Mouse (Mus musculus) right cerebral cortex, adult 2 months (tissue): ENCODE measurements around the gene Oas1c.
"Not testable (repeated sequence)": the region's sequence is repeated elsewhere in the genome, so short reads cannot be mapped to it uniquely, and the experiment has no call there.

Experiments
- DNase-seq, 2 experiments: peaks; one replicate each; pipeline ENCODE4 v3.0.0; 2021 to 2022; ENCODE audit warnings: low spot score in 2 of 2

The Oas1c gene

DNA sequence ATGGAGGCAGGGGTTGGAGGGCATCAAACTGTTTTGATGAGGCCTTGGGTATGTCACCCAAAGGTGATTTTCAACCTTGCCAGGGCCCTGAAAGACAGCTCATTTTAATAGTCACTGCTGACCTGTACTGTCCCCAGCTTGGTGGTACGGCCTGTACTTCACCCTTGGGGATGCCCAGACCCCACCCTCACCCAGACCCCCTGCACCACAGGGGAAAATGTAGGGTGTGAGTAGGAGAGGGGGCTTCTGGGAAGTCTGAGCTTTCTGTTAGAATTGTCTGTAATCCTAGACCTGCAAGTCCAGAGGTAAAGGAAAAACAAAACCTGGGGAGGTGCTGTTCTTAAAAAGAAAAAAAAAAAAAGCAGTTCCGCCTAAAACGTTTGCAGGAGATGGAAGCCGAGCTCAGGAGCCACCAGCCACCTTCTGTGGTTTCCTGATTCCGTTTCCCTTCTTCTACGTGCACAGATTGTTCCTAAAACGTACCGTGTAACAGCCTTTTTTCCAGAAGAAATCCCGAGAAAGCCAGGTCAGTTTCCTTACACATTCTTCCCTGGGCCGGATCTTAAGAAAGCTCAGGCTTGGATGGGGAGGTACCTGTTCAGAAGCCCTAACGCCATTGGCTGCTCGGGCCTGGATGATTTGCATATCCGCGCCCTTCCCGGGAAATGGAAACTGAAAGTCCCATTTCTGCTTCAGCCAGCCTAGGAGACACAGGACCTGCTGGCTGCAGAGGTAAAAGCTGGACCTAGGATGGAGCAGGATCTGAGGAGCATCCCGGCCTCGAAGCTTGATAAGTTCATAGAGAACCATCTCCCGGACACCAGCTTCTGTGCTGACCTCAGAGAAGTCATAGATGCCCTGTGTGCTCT lies at the start of gene Oas1c:
Oas1c (minus strand) TSS at position 564 of the 869 bp plus-strand sequence.
- peak; percentile 76 to 79 for DNase-seq

DNA sequence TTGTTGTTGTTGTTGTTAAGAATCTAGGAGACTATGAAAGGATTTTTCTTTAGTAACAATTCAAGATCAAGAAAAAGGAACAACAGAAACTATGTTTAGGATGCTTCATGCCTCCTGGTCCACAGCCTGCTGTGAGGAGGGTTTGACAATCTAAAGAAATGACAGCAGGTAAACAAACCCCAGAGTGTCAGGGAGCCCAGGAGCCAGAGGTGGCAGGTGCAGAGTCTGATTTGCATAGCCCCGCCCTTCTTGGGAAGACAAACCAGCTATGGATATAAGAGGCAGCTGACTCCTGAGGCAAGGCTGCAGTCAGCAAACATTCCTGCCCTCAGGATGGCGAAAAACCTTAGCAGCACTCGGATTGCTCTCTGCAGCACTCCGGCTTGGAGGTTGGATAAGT lies 48.8 kb upstream of the Oas1c start, which contains the start of gene Oas1h:
Oas1h (plus strand) TSS at position 301 of the 400 bp plus-strand sequence.
- no peak for DNase-seq

- peak in 1 of 2 experiments; percentile 11 for DNase-seq
These were observed 46.9 kb upstream of the Oas1c start for GRCm38 (mm10) chr5:120859241-120859640.

- DNase-seq: peak; percentile 27 to 33
These were observed 37.4 kb upstream of the Oas1c start for GRCm38 (mm10) chr5:120849601-120850136.

DNA sequence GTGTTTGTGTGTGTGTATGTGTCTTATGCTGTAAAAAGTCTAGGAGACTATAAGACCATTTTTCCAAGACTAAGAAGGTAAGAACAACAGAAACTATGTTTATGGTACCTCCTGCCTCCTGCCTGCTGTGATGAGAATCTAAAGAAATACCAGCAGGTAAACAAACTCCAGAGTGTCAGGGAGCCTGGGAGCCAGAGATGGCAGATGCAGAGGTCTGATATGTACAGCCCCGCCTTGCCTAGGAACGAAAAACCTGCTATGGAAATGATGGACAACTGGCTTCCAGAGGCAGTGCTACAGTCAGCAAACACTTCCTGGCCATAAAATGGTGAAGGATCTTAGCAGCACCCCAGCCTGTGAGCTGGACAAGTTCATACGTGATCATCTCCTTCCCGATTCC lies 34.8 kb upstream of the Oas1c start, which contains the start of gene Oas1f:
Oas1f (plus strand) TSS at position 301 of the 400 bp plus-strand sequence.
- no peak for DNase-seq

GRCm38 (mm10) chr5:120844713-120845112 lies 32.4 kb upstream of the Oas1c start:
- DNase-seq: no peak

- DNase-seq: peak; percentile 46 to 54
These were observed 24.6 kb upstream of the Oas1c start for GRCm38 (mm10) chr5:120836731-120837585.

GRCm38 (mm10) chr5:120833335-120834280 lies 21.3 kb upstream of the Oas1c start:
- no peak for DNase-seq

GRCm38 (mm10) chr5:120831031-120831430 lies 18.7 kb upstream of the Oas1c start:
- no peak for DNase-seq

- no peak for DNase-seq
These were observed 6.7 kb upstream of the Oas1c start for GRCm38 (mm10) chr5:120818999-120819398.

DNA sequence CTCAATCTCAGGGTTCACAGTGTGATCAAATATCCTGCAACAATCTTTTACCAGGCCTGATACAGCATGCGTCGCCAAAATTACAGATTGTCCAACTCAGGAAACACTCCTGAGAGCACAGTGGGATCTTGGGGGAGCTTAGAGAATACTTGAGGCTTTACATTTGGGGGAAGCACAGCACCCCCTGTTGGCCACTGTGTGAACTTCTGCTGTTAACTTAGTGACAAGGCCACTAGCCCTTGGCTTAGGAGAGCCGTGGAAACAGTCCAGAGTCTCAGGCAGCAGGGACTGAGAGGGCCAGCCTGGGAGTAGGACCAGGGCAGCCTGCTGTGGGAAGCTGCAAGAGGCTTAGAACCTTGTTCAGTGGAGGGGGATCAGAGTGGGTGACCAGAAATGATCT lies 3.6 kb upstream of the Oas1c start:
- DNase-seq: no peak

DNA sequence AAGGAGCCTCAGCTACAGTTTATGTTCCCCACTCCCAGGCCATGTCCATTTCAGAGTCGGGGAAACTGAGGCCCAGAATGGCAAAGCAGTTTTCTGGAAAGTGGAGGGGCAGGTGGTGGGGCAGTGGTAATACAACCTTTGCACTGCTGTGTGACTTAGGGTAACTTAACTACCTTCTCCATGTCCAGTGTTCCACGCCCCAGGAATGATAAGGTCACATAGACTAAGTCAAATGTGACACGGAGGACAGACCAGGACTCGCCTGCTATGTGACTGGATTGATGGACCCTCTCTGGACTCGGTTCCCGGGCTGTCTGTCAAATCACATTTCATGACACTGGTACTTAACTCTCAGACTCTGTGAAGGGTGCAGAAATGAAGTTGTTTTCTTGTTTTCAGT lies 709 bp upstream of the Oas1c start:
- DNase-seq: no peak

DNA sequence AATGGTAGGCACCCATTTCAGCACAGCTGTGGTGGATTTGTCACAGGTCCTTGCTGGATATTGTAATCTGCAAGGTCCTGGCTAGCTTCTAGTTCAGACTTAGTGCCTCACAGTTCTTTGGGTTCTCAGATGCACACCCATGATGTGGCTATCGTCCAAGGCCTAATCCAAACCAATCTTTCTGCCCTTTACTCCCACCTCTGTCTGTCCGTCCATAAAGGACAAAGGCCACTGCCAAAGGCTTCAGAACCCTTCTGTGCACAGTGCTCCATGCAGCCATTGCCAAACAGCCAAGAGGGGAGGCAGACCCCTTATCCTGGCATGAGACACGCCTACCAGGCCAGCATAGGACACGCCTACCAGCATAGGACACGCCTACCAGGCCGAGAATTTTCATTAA lies 3.1 kb downstream of the Oas1c start:
- DNase-seq: no peak

- peak; percentile 34 to 48 for DNase-seq
These were observed 5.9 kb downstream of the Oas1c start for GRCm38 (mm10) chr5:120806458-120806857.

- DNase-seq: no peak
These were observed 8.7 kb downstream of the Oas1c start for GRCm38 (mm10) chr5:120803596-120803995.

- not testable (repeated sequence) for DNase-seq
These were observed 13.4 kb downstream of the Oas1c start for GRCm38 (mm10) chr5:120798943-120799342.

DNA sequence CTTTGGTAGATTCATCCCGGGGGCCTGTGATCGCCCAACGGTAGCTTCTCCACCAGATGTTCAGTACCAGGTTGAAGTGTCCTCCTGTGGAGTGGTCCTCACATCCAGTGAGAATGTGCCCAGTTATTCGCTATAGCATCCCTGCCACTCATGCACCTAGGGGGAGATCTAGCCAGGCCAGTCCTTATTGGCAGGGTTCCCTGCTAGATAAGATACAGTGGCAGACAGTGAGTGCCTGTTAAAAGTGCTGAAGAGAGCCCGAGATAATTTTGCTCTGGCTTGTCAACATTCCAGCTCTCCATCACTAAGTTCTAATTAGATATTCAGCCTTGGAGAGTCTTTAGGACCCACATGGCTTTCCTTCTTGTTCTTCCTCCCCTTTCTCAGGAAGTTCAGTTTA lies 14.2 kb downstream of the Oas1c start:
- DNase-seq: not testable (repeated sequence)

- not testable (repeated sequence) for DNase-seq
These were observed 16.8 kb downstream of the Oas1c start, which contains the start of gene Oas1e for GRCm38 (mm10) chr5:120795480-120796034. TSS of gene Oas1e (minus strand) at chr5:120795530.

GRCm38 (mm10) chr5:120793043-120793442 lies 19.3 kb downstream of the Oas1c start:
- peak; percentile 57 to 67 for DNase-seq

DNA sequence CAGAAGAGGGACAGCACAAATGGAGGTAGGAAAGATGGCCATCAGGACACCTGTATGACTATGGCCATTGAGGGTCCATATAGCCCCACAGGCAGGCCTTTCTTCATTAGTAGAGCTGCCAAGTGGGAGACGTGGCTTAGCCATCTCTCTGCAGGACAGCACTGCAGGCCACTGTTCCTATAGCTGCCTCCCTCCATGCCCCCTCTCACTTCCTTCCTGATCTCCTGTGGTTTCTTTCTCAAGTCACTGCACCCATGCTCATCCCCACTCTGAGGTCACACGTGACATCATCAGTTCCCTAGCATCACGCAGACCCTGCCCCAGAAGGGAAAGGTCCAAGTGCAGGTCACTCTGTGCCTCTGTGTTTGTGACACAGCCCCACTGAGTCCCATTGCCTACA lies 25.3 kb downstream of the Oas1c start:
- no peak for DNase-seq
